9 mouse cellular contexts compared by ENCODE assay signal in the genomic region with DNA sequence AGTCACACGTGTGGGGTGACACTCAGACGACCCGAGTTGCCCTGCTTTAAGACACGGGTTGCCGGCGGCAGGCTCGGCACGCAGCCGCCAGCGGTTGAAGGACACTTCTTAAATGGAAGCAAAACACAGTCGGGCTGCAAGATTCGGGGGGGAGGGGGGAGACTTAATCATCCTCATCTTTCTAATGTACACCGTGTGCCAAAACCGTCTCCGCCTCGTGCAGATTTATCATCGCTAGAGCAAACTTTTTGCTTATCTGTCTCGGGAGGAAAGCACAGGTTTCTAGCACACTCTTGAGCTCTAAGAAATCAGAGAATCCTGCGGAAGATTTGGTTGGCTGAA. TPM values are rescaled to one million over a fixed set of nuclear protein-coding genes. Genes with fewer than 3 reads are reported as not detected.
DNase-seq lines count a peak whose midpoint lies in the region; ATAC-seq and TF ChIP-seq lines count a peak whose summit lies in the region.
"Had no signal": no experiment of that assay in that cellular context is flagged by ENCODE, and none has a peak within 500 bp of the region (broad histone marks: within the 10 kb centered on the region; RNA-seq: fewer than 3 reads in every experiment).

No protein-coding gene starts in this region.

- peak overlapping the region; percentile 77 for H3K4me3 ChIP-seq in heart, embryonic 15.5 days
- H3K4me3 ChIP-seq in bone marrow macrophage, adult 2 months (ENCODE audit: insufficient read depth, low read length) = peak overlapping the region; percentile 4; the same call in 1 of the 2 replicates
- H3K4me3 ChIP-seq in hindbrain, embryonic 14.5 days (replicated peaks; ENCODE audit: low read length) = peak overlapping the region; percentile 72
- H3K4me3 ChIP-seq in midbrain, embryonic 11.5 days (ENCODE audit: low read depth, low read length) = peak overlapping the region; percentile 67

- H3K27ac ChIP-seq in heart, embryonic 15.5 days = peak overlapping the region; percentile 13; the same call in 1 of the 2 replicates
- H3K27ac ChIP-seq in bone marrow macrophage, adult 2 months (ENCODE audit: insufficient read depth, low read depth, low read length) = no peak overlapping the region
- peak overlapping the region; percentile 51; the same call in 1 of the 2 replicates for H3K27ac ChIP-seq in hindbrain, embryonic 14.5 days
- no peak overlapping the region for H3K27ac ChIP-seq in midbrain, embryonic 11.5 days (ENCODE audit: low read depth, low read length)

- no peak for ATAC-seq in heart, embryonic 15.5 days (replicated peaks; ENCODE audit: insufficient number of reproducible peaks, insufficient read depth, low FRiP score, low read depth)
- no peak for ATAC-seq in hindbrain, embryonic 14.5 days (ENCODE audit: low FRiP score)
- ATAC-seq in midbrain, embryonic 11.5 days (ENCODE audit: low FRiP score) = peak; percentile 49; the same call in 1 of the 2 replicates

- no peaks in the 10 kb centered on the region for H3K36me3 ChIP-seq in heart, embryonic 15.5 days
- H3K36me3 ChIP-seq in hindbrain, embryonic 14.5 days (replicated peaks; ENCODE audit: control insufficient read depth, insufficient read depth) = no peaks in the 10 kb centered on the region
- H3K36me3 ChIP-seq in midbrain, embryonic 11.5 days (ENCODE audit: control insufficient read depth, insufficient read depth, low read length) = no peaks in the 10 kb centered on the region
- H3K36me3 ChIP-seq: G1E had no signal

- WGBS in heart, embryonic 15.5 days = 1% methylated on average over 19 of the region's 19 CpGs
- under 1% methylated on average over 19 of the region's 19 CpGs for WGBS in hindbrain, embryonic 14.5 days
- WGBS in midbrain, embryonic 11.5 days = under 1% methylated on average over 19 of the region's 19 CpGs

- H3K4me2 ChIP-seq in heart, embryonic 15.5 days = peak overlapping the region; percentile 98
- peak overlapping the region; percentile 99 for H3K4me2 ChIP-seq in hindbrain, embryonic 14.5 days (replicated peaks)
- peak overlapping the region; percentile 98 for H3K4me2 ChIP-seq in midbrain, embryonic 11.5 days

- TF ChIP-seq CTCF in bone marrow macrophage, adult 2 months (IDR thresholded peaks at IDR 0.05; ENCODE audit: low read depth, low read length) = no peak

- peaks cover 10% of the 10 kb centered on the region; the same call in 1 of the 2 replicates for H3K4me1 ChIP-seq in heart, embryonic 15.5 days (replicated peaks)
- no peaks in the 10 kb centered on the region for H3K4me1 ChIP-seq in bone marrow macrophage, adult 2 months (ENCODE audit: control insufficient read depth, insufficient read depth, low read length)
- no peaks in the 10 kb centered on the region; the same call in 1 of the 2 replicates for H3K4me1 ChIP-seq in hindbrain, embryonic 14.5 days (replicated peaks; ENCODE audit: control insufficient read depth, insufficient read depth, low read length)
- H3K4me1 ChIP-seq in midbrain, embryonic 11.5 days (ENCODE audit: control insufficient read depth, insufficient read depth, low read length) = peaks cover 11% of the 10 kb centered on the region

- DNase-seq in heart, adult 8-10 months (ENCODE audit: low spot score) = no peak
- no peak for DNase-seq in hindbrain, embryonic 14.5 days (ENCODE audit: low spot score)
- no peak for DNase-seq in midbrain, embryonic 11.5 days (ENCODE audit: low spot score, missing footprints)
- DNase-seq in adrenal gland, postnatal 14 days = no peak
- no peak for DNase-seq in thymus, adult 18-20 months
- DNase-seq in layer of hippocampus, adult 11-12 months (ENCODE audit: low spot score) = no peak

- H3K9me3 ChIP-seq in heart, embryonic 15.5 days (replicated peaks) = no peaks in the 10 kb centered on the region
- no peaks in the 10 kb centered on the region for H3K9me3 ChIP-seq in hindbrain, embryonic 14.5 days (ENCODE audit: control insufficient read depth, low read length)
- no peaks in the 10 kb centered on the region for H3K9me3 ChIP-seq in midbrain, embryonic 11.5 days (ENCODE audit: control insufficient read depth, low read length)

- peak overlapping the region; percentile 62 for H3K9ac ChIP-seq in heart, embryonic 15.5 days
- H3K9ac ChIP-seq in hindbrain, embryonic 14.5 days = peak overlapping the region; percentile 57
- peak overlapping the region; percentile 66 for H3K9ac ChIP-seq in midbrain, embryonic 11.5 days (ENCODE audit: low read length)

- no peak for TF ChIP-seq POLR2A in bone marrow macrophage, adult 2 months (IDR thresholded peaks at IDR 0.05; ENCODE audit: borderline replicate concordance, low read depth, low read length)

- H3K27me3 ChIP-seq in heart, embryonic 15.5 days = peaks cover 71% of the 10 kb centered on the region
- H3K27me3 ChIP-seq in hindbrain, embryonic 14.5 days (ENCODE audit: control insufficient read depth, insufficient read depth, low read length) = peaks cover 74% of the 10 kb centered on the region
- peaks cover 56% of the 10 kb centered on the region for H3K27me3 ChIP-seq in midbrain, embryonic 11.5 days (ENCODE audit: control insufficient read depth, insufficient read depth, low read length)

RNA-seq across cellular contexts. Expression of a gene that starts 0.9 kb away (rescaled TPM):
- 1.1 and 2.7 TPM in 2 replicates for polyA plus RNA-seq in heart, embryonic 15.5 days (2015; fragmentation: Nextera tagmentation; extraction: Ambion mirVana)
- 1 to 10 TPM; 5.2 to 6.7 (median 5.5) TPM for total RNA-seq in heart, adult 8-10 months (2022)
- polyA plus RNA-seq in bone marrow macrophage, adult 2 months (2012; ENCODE audit: insufficient read depth, insufficient read length, missing spikeins) = not detected in 2 replicates
- 10.0 and 12.0 TPM in 2 replicates for polyA plus RNA-seq in hindbrain, embryonic 14.5 days (2014; fragmentation: Nextera tagmentation; extraction: Ambion mirVana)
- polyA plus RNA-seq in midbrain, embryonic 11.5 days (2014; fragmentation: Nextera tagmentation; extraction: Ambion mirVana) = 8.9 and 9.1 TPM in 2 replicates
- total RNA-seq in adrenal gland, postnatal 14 days (2021) = 6.2 and 7.9 TPM in 2 replicates
- polyA plus RNA-seq: G1E had no signal

Comparison
In these comparisons a context has a peak if more than half of its experiments do, and no peak if none do; other contexts are left out.
1. H3K27ac ChIP-seq: peak in heart, embryonic 15.5 days (single experiment) and hindbrain, embryonic 14.5 days (single experiment); none in bone marrow macrophage, adult 2 months (single experiment) and midbrain, embryonic 11.5 days (single experiment).
2. H3K4me3 ChIP-seq: peak in every context shown above with its lines; median percentile 77 in heart, embryonic 15.5 days; 72 in hindbrain, embryonic 14.5 days; 67 in midbrain, embryonic 11.5 days; 4 in bone marrow macrophage, adult 2 months.
3. Peak in every context shown above with its lines, with median percentiles within 50 percentile points of each other: H3K4me2 ChIP-seq and H3K9ac ChIP-seq.